Mouse (Mus musculus) cerebellum, postnatal 25 days (tissue): ENCODE results near the gene Tmem14c.
A peak's percentile ranks its signal among the peaks of the same experiment; 100 is the strongest.
"Not testable (repeated sequence)": the region's sequence is repeated elsewhere in the genome, so short reads cannot be mapped to it uniquely, and the experiment has no call there.

Experiments
- DNase-seq, 2 experiments: peaks; one replicate each; pipeline ENCODE4 v3.0.0; 2021; ENCODE audit warnings: mixed read lengths in 2 of 2

Gene Tmem14c

GRCm38 (mm10) chr13:41015829-41016634, at the start of gene Tmem14c:
Gene Tmem14c (plus strand): TSS chr13:41016292.
- DNase-seq, result peak; percentile 95 to 97

GRCm38 (mm10) chr13:40967609-40968008, 48.5 kb upstream of the Tmem14c start:
- no peak for DNase-seq

- DNase-seq, result no peak
Measured at GRCm38 (mm10) chr13:40968564-40968963, 47.5 kb upstream of the Tmem14c start.

- no peak for DNase-seq
Measured at GRCm38 (mm10) chr13:40969761-40970390, 46.2 kb upstream of the Tmem14c start.

GRCm38 (mm10) chr13:40971261-40971660, 44.8 kb upstream of the Tmem14c start:
- DNase-seq, result no peak

GRCm38 (mm10) chr13:40971831-40972230, 44.3 kb upstream of the Tmem14c start:
- no peak for DNase-seq

GRCm38 (mm10) chr13:40972976-40973375, 43.1 kb upstream of the Tmem14c start:
- DNase-seq, result no peak

GRCm38 (mm10) chr13:40977609-40978008, 38.5 kb upstream of the Tmem14c start:
- peak; percentile 10 to 39 for DNase-seq

GRCm38 (mm10) chr13:40978652-40979051, 37.4 kb upstream of the Tmem14c start:
- no peak for DNase-seq

GRCm38 (mm10) chr13:40979321-40979720, 36.8 kb upstream of the Tmem14c start:
- DNase-seq, result no peak

- no peak for DNase-seq
Measured at GRCm38 (mm10) chr13:40982759-40983158, 33.3 kb upstream of the Tmem14c start.

- no peak for DNase-seq
Measured at GRCm38 (mm10) chr13:40986081-40986480, 30.0 kb upstream of the Tmem14c start.

GRCm38 (mm10) chr13:40987608-40988303, 28.3 kb upstream of the Tmem14c start:
- DNase-seq, result not testable (repeated sequence)

- DNase-seq, result no peak
Measured at GRCm38 (mm10) chr13:40988418-40988817, 27.7 kb upstream of the Tmem14c start.

- no peak for DNase-seq
Measured at GRCm38 (mm10) chr13:40994487-40995263, 21.4 kb upstream of the Tmem14c start.

- DNase-seq, result not testable (repeated sequence)
Measured at GRCm38 (mm10) chr13:40998537-40998936, 17.6 kb upstream of the Tmem14c start.

GRCm38 (mm10) chr13:41000140-41000925, 15.8 kb upstream of the Tmem14c start:
- DNase-seq, result peak in 1 of 2 experiments; percentile 49

GRCm38 (mm10) chr13:41000926-41001639, 15.0 kb upstream of the Tmem14c start, which contains the start of gene Pak1ip1:
Gene Pak1ip1 (plus strand): TSS chr13:41001023.
- DNase-seq, result peak; percentile 95 to 97

- no peak for DNase-seq
Measured at GRCm38 (mm10) chr13:41002001-41002400, 14.1 kb upstream of the Tmem14c start.

- DNase-seq, result no peak
Measured at GRCm38 (mm10) chr13:41006244-41006643, 9.8 kb upstream of the Tmem14c start.

GRCm38 (mm10) chr13:41008271-41008670, 7.8 kb upstream of the Tmem14c start:
- DNase-seq, result no peak
